Mouse (Mus musculus) urinary bladder, postnatal 36 days (tissue): ENCODE results near the gene Gm3336.
A peak's percentile ranks its signal among the peaks of the same experiment; 100 is the strongest.

ENCODE experiments used
- DNase-seq, 2 experiments: peaks; one replicate each; pipeline ENCODE4 v3.0.0; 2022; ENCODE audit warnings: low spot score in 2 of 2, mixed read lengths in 1 of 2

Gm3336 gene

DNA sequence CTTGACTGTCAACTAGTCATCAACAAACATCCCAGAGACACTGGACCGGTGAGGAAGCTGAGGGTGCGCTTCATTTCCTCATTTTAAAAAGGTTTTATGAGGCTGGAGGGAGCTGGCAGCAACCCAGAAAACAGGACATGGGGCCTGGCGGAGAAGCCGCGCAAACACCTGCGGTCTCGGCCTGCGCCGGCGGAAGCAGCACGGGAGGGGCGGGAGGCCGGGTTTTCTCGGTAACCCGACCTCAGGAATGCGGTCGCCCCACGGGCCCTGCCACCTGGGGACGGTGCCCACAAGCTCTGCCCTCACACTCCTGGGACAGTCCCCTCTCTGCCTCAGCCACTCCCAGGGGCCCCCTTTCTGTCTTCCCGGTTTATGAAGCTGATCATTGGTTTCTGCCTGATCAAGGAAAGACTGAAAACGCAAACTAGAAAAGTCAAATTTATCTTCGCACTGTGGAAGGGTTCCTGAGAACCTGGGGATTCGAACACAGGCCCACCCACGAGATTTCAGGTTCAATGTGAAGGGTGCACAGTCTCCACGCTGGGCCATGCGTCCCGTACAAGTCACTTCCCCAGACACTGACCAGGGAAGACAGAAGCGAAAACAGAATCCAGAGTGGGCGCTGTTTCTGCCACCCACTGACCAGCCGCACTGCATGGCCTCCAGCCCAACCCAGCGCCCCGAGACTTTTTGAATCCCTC is 22.9 kb upstream of the Gm3336 start:
- peak; percentile 60 to 66 for DNase-seq

DNA sequence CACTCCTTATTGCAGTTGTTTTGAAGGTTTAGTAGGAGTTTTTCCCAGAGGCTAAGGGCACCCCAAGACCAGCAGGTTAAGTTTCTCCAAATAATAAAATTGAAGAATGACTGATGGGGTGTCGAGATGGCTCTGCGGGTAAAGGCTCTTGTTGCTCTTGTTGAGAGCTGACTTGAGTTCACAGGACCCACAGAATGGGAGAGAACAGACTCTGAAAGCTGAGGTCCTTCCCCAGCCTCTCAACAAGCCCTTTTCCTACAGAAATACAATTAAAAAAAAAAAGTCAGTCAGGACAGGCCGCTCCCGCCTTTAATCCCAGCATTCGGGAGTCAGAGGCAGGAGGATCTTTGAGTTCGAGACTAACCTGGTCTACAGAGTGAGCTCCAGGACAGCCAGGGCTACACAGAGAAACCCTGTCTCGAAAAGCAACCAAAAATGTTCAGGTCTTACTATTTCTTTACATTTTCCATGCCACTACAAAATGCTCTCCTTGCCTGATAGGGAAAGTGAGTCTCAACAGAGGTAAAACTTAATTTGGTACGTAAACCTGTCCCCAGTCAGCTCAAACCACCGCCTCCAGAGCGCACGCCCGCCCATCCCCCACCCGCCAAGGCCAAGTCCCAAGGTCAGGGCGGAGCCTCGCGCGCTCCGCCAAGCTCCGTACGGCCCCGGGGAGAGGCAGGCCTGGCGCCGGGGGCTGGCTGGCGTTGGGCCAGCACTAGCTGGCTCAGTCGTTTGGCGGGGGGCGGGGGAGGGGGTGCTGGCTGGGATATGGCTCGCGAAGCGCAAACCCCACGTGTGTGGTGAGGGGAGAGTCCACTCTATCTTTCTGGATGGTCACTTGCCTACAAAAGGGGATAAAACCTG is 22.1 kb upstream of the Gm3336 start:
- DNase-seq, result peak; percentile 43 to 70

DNA sequence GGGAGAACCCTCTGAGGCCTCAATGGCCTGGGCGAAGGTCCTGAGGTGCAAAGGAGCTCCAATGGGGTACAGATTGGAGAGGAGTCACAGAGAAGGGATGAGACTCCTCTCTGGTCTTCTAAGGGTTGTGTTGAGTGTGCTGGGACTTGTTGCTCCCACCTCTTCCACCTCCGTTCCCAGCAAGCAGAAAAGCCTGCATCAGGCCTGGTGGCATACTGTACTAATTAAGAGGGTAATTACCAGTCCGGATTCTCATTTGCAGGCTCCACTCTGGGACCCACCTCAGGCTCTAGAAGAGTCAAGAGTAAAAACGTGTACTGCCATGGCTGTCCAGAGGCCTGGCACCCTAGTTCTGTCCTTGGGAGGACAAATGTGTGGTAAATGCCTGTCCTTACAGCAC is 21.4 kb upstream of the Gm3336 start:
- no peak for DNase-seq

DNA sequence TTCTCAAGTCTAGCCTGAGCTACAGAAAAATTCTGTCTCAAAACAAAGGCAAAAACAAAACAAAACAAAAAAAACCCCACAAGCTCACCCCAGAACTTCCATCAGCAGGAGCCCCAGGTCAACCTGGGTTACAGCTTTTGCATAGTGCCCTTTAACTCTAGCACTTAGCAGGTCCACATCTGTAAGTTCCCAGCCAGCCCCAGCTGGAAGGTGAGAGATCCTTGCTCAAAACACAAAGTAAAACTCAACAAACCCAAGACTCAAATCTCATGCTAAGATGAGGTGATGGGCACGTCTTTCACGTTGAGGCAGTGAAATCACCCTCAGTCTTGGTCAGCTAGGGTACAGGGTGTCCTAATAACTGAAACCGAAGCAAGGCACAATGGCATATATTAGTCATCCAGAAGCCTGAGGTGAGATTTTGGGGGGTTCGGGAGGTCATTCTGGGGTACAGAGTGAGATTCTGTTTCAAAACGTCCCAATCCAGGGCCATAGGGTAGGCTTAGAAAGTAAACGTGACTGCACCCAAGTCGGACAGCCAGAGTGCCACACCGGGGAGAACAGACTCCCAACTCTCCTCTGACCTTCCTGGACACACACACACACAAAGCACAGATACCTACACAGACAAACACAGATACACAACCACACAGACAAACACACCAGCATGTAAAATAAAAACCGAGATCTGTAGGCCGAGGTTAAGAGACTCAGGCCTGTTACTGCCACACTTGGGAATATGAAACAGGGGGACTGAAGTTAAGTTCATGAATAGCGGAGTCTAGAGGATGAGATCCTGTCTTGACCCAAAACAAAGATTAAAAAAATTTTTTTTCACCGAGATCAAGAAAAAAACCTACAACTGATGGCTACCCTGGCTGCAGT is 20.7 kb upstream of the Gm3336 start:
- no peak for DNase-seq

DNA sequence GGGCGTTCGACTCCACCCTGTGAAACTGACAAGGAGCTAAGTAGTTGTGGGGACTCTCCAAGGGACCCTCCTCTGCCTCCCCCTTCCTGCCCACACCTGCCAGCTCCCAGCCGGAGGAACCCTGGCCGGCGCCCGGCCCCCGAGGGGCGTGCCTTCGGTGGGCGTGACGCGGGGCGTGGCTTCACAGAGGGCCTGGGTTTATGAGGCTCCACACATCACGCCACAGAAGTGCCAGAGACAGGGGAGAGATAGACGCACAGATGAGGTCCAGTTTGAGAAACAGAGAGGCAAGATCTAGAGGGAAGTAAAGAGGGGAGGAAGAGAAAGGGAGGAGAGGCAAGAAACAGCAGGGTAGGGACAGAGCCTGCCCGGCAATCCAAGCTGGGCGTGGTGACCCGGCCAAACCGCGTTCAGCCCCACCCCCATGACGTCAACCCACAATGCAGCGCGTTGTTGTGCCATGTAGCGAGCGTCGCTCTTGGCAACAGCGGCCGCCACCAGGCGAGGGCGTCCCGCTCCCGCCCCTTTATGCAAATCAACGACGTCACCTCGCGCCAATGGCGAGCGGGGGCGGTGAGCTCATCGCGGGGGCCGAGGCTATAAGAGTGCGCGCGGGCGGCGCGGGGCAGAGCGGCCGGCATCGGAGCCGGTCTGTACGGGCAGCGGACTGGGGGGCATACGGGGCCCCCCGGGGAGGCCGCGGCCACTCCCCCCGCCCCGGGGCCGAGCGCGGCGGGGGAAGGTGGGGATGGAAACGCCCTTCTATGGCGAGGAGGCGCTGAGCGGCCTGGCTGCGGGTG is 19.8 kb upstream of the Gm3336 start, which contains the start of gene Jund:
Jund (plus strand) TSS at position 640 of the 800 bp plus-strand sequence.
- peak; percentile 99 for DNase-seq

DNA sequence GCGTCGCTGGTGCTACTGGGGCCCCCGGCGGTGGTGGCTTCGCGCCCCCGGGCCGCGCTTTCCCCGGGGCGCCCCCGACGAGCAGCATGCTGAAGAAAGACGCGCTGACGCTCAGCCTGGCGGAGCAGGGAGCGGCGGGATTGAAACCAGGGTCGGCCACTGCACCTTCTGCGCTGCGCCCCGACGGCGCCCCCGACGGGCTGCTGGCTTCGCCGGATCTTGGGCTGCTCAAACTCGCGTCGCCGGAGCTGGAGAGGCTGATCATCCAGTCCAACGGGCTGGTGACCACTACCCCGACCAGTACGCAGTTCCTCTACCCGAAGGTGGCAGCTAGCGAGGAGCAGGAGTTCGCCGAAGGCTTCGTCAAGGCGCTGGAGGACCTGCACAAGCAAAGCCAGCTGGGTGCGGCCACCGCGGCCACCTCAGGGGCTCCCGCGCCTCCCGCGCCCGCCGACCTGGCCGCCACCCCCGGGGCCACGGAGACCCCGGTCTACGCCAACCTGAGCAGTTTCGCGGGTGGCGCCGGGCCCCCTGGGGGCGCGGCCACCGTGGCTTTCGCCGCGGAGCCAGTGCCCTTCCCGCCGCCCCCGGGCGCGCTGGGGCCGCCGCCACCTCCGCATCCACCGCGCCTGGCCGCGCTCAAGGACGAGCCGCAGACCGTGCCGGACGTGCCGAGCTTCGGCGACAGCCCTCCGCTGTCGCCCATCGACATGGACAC is 19.1 kb upstream of the Gm3336 start:
- peak; percentile 59 to 64 for DNase-seq

DNA sequence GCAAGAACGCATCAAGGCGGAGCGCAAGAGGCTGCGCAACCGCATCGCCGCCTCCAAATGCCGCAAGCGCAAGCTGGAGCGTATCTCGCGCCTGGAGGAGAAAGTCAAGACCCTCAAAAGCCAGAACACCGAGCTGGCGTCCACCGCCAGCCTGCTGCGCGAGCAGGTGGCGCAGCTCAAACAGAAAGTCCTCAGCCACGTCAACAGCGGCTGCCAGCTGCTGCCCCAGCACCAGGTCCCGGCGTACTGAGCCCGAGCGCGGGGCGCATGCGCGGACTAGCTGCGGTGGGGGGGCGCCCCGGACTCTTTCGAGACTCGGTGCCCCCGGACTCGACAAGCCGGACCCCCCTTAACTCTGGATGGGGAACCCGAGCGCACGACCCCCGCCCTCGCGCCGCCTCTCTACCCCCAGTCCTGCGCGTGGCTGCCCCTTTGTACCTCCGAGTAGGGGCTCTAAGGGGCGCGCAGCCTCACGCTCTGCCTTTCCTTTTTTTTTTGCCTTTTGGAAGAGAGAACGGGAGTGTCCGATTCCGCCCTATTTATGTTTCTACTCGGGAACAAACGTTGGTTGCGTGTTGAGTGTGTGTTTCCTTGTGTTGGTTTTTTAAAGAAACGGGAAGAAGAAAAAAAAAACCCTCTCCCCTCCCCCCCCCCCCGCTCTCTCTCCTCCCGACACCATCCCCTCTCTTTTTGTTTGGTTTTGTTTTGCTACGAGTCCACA is 18.3 kb upstream of the Gm3336 start:
- peak; percentile 76 to 78 for DNase-seq

DNA sequence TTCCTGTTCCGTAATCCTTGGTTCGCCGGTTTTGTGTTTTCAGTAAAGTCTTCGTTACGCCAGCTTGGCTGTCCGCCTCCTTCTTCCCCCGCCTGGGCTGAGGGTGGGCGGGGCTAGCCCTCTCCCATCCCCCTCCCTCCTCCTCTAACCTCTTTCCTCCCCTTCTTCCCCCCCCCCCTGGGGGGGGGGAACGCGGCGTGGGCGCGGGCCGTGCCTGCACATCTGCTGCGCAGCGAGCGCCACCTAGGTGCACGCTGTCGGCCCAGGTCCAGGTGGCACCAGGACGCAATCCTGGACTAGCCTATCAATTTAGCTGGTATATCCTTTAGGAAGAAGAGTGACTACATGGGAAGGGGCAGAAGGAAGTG is 17.8 kb upstream of the Gm3336 start:
- DNase-seq, result peak; percentile 84 to 92

DNA sequence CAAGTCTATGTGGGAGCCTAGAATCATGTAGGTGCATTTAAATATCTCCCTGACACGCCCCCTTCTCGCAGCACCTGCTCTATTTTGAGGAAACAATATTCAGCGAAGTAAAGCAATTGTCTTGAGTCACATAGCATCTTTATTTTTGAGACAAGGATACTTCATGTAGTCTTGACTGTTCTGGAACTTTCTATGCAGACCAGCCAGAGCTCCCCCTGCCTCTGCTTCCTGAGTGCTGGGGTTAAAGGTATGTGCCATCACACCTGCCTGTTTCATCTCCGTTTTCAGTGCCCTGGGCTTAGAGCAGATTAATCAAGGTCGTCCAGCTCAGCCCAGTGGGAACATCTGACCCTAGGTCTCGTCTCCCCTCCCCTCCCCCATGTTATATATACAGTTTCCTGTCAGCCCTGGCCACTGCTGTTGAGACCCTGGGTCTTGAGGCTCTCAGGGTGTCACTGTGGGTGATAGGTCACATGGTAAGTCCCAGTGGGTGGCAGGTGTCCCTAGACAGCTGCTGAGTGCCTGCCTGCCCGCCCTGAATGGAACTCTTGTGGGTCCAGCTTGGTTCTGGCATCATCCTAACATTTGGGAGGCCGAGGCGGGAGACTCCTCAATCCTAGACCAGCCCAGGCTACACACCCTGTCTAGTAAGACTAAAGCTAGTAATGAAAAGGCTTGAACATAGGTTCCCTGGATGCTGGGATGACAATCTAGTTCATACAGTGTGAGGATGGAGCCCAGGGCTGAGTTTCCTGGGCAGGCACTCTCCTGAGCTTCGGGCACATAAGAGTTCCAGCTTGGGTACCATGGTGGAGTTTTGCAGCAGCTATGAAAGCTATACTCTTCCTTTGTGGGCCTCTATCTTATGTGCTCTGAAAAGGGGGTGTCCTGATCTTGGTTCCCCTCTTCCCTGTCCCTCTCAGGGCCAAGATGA is 17.0 kb upstream of the Gm3336 start:
- peak in 1 of 2 experiments; percentile 10 for DNase-seq

DNA sequence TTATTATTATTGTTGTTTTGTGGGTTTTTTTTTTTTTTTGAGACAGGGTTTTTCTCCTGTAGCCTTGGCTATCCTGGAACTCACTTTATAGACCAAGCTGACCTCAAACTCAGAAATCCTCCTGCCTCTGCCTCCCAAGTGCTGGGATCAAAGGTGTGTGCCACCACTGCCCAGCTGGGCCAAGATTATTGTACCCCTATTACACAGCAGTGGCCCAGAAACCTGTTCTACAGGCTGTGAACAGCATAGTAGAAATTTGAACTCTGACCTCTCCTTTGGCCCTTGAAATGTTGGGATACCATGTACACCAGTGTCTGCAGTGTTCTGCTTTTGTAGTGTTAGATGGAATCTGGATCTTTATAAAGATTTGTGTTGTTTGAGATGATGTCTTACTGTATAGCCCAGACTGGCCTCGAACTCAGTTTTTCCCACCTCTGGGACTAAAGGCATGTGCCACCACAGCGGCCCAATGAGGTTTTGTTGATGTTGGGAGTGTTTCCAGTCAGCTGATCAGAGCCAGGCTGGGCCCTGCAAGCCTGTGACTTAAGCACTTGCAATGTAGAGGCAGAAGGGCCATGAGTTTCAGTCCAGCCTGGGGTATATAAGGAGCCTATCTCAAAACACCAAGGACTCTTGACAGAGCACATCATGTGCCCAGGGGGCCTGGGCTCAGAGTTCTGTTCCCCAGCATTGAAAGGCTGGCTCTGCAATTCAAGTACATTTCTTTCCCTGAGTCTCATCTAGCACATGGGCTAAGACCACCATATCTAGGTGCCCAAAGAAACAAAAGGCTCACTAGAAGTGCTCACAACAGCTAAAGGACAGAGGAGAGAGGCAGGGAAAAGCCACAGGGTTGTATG is 16.1 kb upstream of the Gm3336 start:
- no peak for DNase-seq

DNA sequence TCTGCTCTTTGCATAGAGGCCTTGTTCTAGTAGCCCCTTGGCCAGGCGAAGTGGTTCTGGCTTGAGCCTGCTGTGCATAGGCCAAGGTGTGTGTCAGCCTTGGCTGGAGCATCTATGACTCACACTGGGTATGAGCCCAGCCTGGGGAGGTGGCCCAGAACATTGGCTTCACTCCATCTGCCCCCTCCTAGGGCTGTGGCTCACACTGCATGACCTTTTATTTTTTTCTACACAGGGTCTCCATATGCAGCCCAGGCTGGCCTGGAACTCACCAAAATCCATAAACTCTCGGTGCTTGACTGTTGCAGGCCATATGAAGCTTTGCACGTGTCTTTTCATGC is 15.5 kb upstream of the Gm3336 start:
- DNase-seq, result peak; percentile 75 to 83

DNA sequence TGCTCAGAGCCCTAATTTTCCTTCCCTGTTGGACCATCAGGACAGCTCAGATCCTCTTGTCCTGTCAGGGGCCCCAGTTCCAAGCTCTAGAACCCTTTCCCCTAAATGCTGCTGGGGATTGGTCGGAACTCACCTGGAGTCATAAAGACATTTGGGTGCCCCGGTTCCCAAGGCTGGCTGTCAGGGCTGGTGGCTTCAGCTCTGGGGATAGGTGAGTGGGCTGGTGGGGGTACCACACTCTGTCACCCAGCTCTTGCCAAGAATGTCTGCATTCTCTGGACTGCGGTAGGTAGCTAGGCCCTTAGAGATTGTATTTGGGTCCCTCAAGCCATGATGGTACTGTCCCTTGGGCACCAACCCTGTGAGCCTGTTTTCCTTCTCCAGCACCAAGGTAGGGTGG is 15.1 kb upstream of the Gm3336 start, which contains the start of gene Iqcn:
Iqcn (plus strand) TSS at position 171 of the 400 bp plus-strand sequence.
- no peak for DNase-seq

DNA sequence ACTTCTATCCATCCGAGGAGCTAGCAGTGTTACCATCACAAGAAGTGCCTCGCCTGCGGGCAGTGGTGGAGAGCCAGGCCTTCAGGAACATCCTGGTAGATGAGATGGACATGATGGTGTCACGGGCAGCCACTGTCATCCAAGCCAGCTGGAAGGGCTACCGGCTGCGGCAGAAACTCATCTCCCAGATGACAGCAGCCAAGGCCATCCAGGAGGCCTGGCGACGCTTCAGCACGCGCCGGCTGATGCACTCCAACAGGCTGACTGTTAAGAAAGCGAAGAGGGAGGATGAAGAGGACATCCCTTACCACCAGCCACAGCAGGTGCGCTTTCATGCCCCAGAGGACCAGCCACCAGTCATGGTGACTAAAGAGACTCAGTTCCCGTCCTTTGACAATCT is 10.1 kb upstream of the Gm3336 start:
- DNase-seq, result no peak

DNA sequence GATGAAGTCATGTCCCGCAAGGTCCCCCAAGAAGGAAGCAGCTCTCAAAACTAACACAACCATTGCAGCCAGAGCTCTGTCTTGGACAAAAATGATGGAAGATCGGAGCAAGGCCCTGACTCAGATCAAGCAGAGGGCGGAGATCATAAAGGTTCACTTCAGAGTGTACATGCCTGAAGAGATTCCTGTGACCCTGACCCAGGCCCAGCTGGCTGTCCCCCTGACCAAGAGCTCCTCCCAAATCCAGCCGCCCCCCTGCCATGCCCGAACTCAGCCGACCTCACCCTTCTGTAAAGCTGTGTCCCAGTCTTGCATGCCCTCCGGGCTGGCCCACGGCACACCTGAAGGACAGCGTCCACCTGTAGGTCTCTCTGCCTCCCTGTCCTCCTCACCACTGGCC is 8.5 kb upstream of the Gm3336 start:
- DNase-seq, result no peak

DNA sequence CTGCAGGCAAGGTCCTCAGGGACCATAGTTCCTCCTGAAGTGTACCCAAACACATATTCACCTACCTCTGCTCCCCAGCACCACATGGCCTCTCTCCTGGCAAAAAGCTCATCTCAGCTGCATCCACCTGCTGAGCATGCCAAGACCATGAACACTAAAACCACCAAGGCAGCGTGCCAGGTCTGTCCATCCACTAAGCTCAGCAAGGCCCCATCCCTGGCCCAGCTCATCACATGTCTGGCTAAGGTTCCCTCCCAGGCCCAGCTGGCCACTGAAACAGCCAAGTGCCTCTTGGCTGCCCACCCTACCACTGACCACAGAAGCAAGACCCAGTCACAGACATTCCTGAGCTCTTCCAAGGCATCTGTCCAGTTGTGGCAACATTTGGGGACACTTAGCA is 8.0 kb upstream of the Gm3336 start:
- no peak for DNase-seq

DNA sequence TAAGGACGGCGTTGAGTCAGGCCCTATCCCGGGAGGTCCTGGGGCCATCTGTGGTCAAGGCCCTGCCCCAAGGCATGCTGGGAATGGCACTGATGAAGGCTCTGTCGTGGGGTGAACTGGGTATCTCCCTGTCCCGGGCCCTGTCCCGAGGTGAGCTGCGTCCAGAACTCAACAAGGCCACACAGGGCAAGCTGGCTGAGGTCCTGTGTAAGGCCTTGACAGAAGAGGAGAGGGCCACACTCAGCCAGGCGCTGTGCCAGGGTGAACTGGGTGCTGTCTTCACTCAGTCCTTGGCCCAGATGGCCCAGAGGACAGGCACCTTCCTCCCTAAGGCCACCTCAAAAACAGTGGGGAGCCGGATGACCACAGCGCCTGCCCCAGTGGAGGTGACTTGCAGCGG is 7.3 kb upstream of the Gm3336 start:
- no peak for DNase-seq

DNA sequence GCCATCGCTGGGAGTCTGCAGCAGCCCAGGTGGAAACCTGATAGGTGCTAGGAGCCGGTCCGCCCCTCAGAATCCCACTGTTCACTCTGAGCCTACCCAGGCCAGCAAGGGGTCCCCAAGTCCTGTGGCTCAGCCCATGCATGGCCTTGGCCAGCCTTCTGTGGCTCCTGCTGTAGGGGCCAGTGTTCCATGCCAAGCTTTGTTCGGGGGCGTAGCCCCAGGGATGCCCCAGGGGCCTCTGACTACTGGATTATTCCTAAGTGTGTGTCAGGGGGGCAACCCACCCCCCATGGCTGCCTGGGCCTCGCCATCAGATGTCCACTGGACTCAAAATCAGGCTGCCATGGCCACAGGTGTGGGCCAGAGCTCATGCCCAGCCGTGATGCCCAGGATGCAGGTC is 4.4 kb upstream of the Gm3336 start:
- DNase-seq, result no peak

DNA sequence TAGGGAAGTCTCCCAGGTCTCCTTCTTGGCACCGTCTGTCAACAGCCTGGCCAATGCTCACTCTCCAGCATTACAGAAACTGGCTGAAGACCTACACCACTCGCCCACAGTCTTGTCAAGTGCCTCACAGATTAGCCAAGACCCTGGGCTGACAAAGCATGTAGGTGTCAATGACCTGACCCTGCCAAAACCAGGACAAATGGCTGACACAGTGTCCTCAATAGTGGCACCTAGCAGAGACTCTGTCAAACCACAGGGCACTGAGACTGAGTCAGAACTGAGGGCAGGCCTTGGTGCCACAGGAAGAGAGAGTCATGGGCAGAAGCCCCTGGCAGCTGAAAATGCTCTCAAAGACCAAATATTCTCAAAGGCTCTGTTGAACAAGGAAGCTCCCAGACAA is 3.3 kb upstream of the Gm3336 start:
- DNase-seq, result no peak
